Mouse (Mus musculus) gastrocnemius, postnatal 14 days (tissue): Measurements from ENCODE around the gene Ldhc. TPM values are rescaled to one million over a fixed set of nuclear protein-coding genes. Genes with fewer than 3 reads are reported as not detected.
A peak's percentile ranks its signal among the peaks of the same experiment; 100 is the strongest.

Experiments used
- DNase-seq: peaks from one replicate; pipeline ENCODE4 v3.0.0; 2021; ENCODE audit warnings: mixed read lengths
- intact Hi-C: fragments of 180-260 bp; cut with DNase I; formaldehyde crosslinking; loops from one replicate; pipeline ENCODE4 v1.15.1; 2025; ENCODE audit warnings: low total_unique reads
- total RNA-seq, 2 experiments: library from RNA; stranded (reverse); gene quantifications; 2 replicates each; pipeline ENCODE4 v1.2.3; 2021

Ldhc gene
- total RNA-seq, 2 experiments from 2014 or later: not detected

GRCm38 (mm10) chr7:46840326-46840725 lies 20.7 kb upstream of the Ldhc start:
- intact Hi-C loops: no loop called here

DNA sequence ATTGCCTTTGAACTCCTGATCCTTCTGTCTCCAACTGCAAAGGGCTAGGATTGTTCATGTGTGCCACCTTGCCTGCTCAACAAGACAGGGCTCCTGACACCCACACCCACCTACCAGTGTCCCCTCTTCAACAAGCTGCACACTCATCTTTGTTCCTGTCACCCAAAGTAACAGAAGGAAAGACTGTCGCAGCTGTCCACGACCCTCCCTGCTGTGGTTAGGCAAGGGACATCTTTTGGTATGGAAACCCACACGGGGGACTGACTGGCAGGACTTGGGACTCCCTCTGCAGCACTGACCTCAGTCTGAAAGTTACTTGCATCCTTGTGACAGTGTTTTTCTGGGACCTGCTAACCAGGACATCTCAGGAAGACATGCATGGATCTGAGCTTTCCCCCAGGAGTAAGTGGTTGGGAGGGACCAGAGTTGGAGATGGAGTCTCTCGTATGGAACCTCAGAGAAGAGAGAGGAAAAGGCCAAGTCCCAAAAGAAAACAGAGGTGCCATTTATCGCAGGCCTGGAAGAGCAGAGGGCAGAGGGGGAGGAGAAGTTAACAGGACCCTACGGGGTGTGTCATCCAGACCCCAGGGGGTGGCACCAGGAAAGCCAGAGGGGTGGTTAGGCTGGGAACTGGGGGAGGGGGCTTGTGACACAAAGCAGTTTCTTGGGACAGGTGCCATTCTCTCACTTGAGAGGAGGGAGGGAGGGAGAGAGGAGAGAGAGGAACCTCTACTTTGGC lies 20.0 kb upstream of the Ldhc start, which contains the start of gene Ldha:
Ldha (plus strand) TSS at position 689 of the 739 bp plus-strand sequence.
- intact Hi-C loops: no loop called here
- DNase-seq: no peak

More at GRCm38 (mm10) chr7:46840326-46840725, 20.7 kb upstream of the Ldhc start:
- DNase-seq: no peak

DNA sequence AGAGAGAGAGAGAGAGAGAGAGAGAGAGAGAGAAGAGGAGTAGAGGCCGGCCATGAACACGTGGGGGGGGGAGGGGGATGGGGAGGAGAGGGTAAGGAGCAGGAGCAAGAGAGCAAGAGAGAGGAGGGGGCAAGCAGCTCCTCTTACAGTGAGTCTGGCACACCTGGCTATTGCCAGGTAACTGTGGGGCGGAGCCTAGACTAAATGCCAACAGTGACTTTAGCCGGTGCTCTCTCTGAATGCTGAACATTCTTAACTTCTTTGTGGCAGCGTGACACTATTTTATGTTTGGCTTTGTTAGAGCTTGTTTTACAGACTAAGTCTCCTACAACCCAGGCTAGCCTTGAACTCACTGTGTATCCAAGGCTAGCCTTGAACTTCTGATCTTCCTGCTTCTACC lies 18.7 kb upstream of the Ldhc start:
- intact Hi-C loops: no loop called here
- DNase-seq: no peak

DNA sequence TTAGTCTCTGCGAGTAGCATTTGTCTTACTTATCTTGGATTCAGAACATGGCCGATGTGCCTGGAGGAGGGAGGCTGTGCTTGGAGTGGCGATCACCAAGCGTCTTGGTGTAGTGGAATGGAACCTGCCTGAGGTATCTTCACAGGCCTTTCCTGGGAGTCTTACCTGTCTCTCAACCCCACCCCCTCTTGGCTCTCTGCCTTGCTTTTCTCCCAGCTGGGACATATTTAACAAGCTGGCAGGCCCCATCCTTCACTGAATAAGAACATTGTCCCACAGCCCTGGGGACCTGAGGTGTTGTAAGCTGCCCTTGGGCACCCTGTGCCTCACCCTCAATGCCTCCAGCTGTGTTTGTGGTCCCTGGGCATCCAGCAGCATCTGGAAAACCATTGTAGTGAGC lies 17.4 kb upstream of the Ldhc start:
- intact Hi-C loops: no loop called here
- DNase-seq: no peak

GRCm38 (mm10) chr7:46845211-46845977 lies 15.6 kb upstream of the Ldhc start:
- intact Hi-C loops: no loop called here
- peak; percentile 96 for DNase-seq

DNA sequence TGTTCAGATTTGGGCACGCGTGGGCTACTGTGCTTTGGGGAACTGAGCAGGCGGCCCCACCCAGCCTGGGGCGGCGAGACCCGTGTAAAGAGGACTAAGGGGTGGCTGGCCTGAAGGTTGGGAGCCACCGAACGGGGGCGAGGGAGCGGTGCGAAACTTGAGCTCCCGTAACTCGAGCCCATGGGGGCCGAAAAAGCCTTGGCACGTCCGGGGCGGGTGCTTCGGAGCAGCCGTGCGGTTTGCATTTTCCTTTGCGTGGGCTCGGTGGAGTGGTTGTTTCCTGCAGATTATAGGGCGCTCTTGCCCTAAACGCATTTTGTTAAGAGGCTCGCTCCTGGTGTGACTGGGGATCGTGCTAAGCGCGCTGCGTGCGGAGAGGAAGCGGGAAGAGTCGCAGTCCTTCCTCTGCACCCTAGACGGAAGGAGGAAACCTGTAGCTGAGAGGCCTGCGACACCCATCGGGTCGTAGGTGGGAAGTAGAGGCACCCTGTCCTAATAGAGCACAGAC lies 15.0 kb upstream of the Ldhc start:
- peak; percentile 67 for DNase-seq
- intact Hi-C loops: no loop called here

- intact Hi-C loops: no loop called here
- peak; percentile 66 for DNase-seq
Observed at GRCm38 (mm10) chr7:46846486-46847244, 14.3 kb upstream of the Ldhc start.

- DNase-seq: peak; percentile 27
Observed at GRCm38 (mm10) chr7:46849287-46849686, 11.7 kb upstream of the Ldhc start.

DNA sequence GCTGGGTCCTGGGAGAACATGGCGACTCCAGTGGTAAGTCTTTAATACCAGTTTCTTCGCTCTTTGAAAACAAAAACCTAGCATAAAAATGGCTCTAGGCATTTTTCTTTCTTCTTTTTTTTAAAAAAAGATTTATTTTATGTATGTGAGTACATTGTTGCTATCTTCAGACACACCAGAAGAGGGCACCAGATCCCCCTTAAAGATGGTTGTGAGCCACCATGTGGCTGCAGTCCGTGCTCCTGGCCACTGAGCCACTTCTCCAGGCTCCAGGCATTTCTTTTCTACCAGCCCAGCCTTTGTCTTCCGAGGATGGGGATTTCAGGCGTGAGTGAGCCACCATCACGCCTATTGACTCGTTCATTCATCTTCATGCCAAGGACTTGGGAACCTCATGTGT lies 10.0 kb upstream of the Ldhc start:
- DNase-seq: no peak
- intact Hi-C loops: no loop called here

More at GRCm38 (mm10) chr7:46849287-46849686, 11.7 kb upstream of the Ldhc start:
- intact Hi-C loops: no loop called here

- no peak for DNase-seq
- intact Hi-C loops: no loop called here
Observed at GRCm38 (mm10) chr7:46852666-46853065, 8.3 kb upstream of the Ldhc start.

DNA sequence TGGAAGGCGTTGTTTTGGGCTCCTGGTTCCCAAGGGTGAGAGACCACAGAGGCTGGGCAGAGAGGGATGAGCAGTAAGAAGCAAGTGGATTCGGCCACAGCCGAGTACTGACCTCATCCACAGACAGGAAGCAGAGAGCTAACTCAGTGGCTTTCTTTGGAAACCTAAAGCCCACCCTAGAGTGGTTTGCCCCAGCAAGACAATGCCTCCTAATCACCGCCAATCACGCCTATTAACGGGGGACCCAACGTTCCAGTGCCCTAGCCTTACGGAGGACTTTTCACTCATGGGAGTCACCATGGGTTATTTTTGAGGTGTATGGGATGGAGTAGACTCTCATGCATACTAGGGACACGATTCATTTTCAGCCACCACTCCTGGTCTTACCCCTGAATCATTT lies 7.6 kb upstream of the Ldhc start:
- no peak for DNase-seq
- intact Hi-C loops: no loop called here

DNA sequence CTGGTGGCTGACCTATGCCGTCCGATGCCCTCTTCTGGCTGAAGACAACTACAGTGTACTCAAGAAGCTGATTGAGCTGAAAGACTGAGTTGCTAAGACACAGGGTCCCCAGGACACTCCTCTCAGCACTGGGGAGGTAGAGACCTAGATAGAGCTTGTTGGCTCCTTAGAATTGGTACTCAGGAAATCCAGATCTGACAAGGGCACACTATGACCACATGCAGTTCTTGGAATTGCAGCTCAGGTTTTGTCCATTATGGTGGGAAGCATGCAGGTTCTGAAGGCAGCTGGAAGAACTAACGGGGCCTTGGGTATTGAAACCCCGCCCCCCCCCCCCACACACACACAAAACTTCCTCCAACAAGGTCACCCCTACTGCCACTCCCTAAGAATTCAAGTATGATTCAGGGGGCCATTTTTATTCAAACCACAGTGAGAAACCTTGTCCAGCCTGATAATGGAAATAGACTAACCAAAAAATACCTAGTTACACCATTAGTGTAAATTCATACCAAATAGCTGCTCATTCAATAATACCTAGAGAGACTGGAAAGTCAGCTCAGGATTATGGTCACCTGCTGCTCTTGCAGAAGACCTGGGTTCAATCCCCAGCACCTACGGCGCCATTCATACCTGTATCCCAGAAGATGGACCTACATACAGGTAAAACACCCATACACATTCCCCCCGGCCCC lies 5.0 kb upstream of the Ldhc start:
- intact Hi-C loops: no loop called here
- no peak for DNase-seq

DNA sequence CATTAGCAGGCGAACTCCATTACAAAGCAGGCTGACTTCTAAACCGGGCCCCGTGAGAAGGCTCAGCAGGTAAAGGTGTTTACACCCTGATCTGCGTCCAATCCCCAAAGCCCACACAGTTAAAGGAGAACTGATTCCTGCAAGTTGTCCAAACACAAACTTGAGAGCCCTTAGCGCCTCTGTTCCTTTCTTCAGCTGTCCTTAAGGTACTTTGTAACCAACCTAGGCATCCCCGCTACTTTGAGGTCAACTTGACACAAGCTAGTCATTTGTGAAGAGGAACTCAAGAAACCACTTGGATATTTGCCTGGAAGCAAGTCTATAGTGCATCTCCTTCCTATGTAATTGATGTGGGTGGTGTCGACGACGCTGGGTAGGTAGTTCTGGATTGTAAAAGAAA lies 3.6 kb upstream of the Ldhc start:
- no peak for DNase-seq
- intact Hi-C loops: no loop called here

GRCm38 (mm10) chr7:46859031-46859430 lies 2.0 kb upstream of the Ldhc start:
- intact Hi-C loops: no loop called here
- DNase-seq: no peak

DNA sequence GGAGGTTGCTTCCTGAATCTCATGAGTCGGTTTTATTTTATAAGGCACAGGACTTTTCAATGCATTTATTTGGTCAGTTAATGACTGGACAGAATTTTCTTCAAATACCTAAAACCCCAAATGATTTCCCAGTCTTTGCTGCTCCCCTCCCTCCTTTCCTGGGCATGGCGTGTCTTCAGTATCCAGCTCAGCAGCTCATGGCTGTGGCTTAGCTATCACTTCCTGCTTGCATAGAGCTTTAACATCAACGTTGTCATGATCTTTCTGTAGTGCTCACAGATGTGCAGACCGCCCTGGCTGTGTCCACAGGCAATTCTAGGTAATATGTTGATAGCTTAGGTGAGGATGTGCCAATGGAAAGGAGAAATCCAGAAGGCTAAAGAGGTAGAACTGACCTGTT lies 11.0 kb downstream of the Ldhc start:
- intact Hi-C loops: no loop called here
- DNase-seq: no peak

GRCm38 (mm10) chr7:46876841-46877240 lies 15.8 kb downstream of the Ldhc start:
- DNase-seq: no peak
- intact Hi-C loops: no loop called here

DNA sequence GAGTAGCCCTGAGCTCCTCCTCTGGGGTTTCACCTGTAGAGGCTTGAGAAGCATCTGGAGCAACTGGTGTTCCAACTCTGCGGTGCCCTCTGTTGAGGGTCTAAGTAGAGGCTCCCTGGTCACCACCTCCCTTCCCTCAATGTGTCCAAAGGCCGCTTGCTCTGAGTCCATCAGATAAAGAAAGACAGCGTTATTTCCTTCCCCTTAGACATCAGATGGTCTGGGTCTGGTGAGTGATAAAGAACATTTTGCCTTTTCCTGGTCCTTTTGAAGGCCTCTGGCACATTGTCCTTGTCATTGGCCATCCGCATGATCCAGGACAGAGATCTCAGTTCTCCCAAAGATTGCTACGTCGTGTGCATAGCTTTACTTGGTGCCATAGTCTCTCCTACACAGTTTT lies 16.3 kb downstream of the Ldhc start:
- DNase-seq: no peak
- intact Hi-C loops: no loop called here

DNA sequence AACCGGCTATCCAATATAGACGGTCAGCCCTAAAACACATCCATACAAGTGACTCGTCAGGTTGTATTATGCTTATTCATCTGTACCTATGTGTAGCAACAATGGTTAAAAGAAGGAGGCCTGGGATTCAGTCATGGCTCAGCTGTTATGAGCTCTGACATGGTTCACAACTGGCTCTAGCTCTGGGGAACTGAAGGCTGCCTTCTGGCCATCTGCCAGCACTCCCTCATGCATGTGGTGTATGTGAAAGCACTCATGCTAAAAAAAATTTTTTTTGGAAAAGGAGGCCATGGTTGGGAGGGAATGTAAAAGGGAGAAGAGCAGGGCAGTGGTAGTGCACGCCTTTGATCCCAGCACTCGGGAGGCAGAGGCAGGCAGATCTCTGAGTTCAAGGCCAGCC lies 18.8 kb downstream of the Ldhc start:
- intact Hi-C loops: no loop called here
- DNase-seq: no peak

GRCm38 (mm10) chr7:46880992-46881391 lies 20.0 kb downstream of the Ldhc start:
- intact Hi-C loops: no loop called here
- no peak for DNase-seq
